Mouse (Mus musculus) left cerebral cortex, adult 18-20 months (tissue): ENCODE measurements around the gene Ect2l. TPM values are rescaled to one million over a fixed set of nuclear protein-coding genes. Genes with fewer than 3 reads are reported as not detected.

Experiments used
- DNase-seq, 2 experiments: peaks; one replicate each; pipeline ENCODE4 v3.0.0; 2021 to 2022; ENCODE audit warnings: low spot score in 2 of 2, mixed read lengths in 1 of 2
- total RNA-seq, 2 experiments: library from RNA; stranded (reverse); gene quantifications; 2 replicates each; pipeline ENCODE4 v1.2.3; 2021

Gene Ect2l
- total RNA-seq, 2 experiments from 2014 or later = 0.23 to 0.30 TPM

DNA sequence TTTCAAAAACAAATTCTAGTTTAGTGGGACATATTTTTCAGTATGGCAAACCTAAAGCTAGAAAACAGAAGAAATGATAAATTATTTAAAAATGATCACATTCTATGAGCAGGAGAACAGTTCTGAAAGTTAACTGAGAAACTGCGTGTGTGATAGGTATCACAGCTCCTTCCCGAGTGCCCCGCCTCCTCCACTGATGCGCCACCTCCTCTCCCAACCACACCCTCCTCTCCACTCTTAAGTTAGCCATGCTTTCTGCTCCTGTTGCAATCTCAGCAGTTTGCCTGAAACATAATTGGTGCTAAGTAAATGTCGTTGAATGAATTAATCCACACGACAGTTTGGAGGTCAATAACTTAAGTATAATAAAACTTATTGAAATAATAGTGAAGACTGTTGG lies 127.9 kb downstream of the Ect2l start:
- DNase-seq = no peak

DNA sequence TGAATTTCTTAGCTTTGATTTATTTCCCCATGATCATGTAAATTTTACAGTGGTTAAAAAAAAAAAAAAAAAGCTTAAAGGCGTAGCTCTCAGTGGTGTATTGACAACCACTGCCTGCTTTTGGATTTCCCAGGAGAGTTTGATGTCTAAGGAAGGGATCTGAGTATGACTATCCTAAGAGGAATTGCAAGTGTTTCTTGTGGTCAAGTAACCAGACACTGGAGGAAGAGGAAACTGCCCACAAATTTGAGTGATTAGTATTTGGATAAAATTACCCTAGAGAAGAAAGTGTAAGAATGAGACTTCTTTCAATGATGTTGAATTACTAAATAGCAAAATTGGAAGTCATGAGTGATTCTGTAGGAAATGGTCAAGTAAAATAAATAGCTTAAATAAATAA lies 129.2 kb downstream of the Ect2l start:
- DNase-seq = no peak

Other genes starting within 250 kb of the Ect2l start
- gene Abracl, start 187.6 kb downstream of the Ect2l start, total RNA-seq = 10 to 100 TPM; 16.9 to 24.1 TPM
- 10 to 100 TPM; 64.3 to 71.3 TPM for gene Reps1, start 155.0 kb downstream of the Ect2l start, total RNA-seq
- gene Ccdc28a, start 24.1 kb upstream of the Ect2l start, total RNA-seq = 10 to 100 TPM; 38.0 to 38.1 TPM
- 10 to 100 TPM; 20.0 to 23.2 TPM for gene Nhsl1, start 108.1 kb upstream of the Ect2l start, total RNA-seq